Mouse (Mus musculus) megakaryocyte, embryonic 14.5 days (primary cell): ENCODE results near the gene Lrp5.

Experiments
- FLI1 ChIP-seq: IDR thresholded peaks from 2 replicates; pipeline ENCODE4 v1.6.1; 2012; ENCODE audit warnings: low read length, inconsistent platforms, mixed read lengths
- GATA1 ChIP-seq: IDR thresholded peaks from 3 replicates; pipeline ENCODE4 v1.6.1; 2012; ENCODE audit warnings: mixed read lengths, low read length, inconsistent platforms, borderline replicate concordance

DNA sequence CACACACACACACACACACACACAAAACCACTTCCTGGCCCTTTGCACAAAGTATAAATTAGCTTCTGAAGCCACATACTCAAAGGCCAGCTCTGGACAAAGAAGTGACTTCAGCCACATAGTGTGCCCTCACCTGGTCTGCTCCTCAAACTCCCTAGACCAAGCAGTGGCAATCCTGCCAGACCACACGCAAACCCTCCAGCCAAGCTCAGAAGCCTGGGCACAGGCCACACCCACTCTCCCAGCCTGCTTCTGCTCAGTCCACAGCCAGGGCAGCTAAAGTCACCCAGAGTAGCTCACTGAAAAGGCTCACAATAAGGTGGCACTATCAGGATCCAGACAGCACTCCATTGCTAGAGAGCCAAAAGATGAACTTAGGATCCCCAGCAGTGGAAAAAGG lies 30.2 kb downstream of the Lrp5 start:
- TF ChIP-seq GATA1 (no peak), FLI1 (no peak)
